Mouse (Mus musculus) olfactory bulb, adult 2 months (tissue): Measurements from ENCODE around the gene Eln. TPM values are rescaled to one million over a fixed set of nuclear protein-coding genes. Genes with fewer than 3 reads are reported as not detected.

Experiments
- H3K27ac ChIP-seq: fragments of 200-500 bp; 2 replicates; pipeline ENCODE4 v1.5.1; 2012; ENCODE audit warnings: low read depth, low read length; ENCODE audit not compliant: insufficient read depth
- H3K4me1 ChIP-seq: fragments of 200-500 bp; 2 replicates; pipeline ENCODE4 v1.6.1; 2012; ENCODE audit warnings: low read length; ENCODE audit not compliant: control insufficient read depth, insufficient read depth
- H3K4me3 ChIP-seq: fragments of 200-500 bp; 2 replicates; pipeline ENCODE4 v1.5.1; 2012; ENCODE audit warnings: mild to moderate bottlenecking, low read depth, low read length, moderate library complexity; ENCODE audit not compliant: insufficient read depth
- CTCF ChIP-seq: fragments of 200-500 bp; IDR thresholded peaks from 2 replicates; pipeline ENCODE4 v1.5.1; 2012; ENCODE audit warnings: low read depth, mild to moderate bottlenecking, low read length, moderate library complexity; ENCODE audit not compliant: insufficient read depth
- POLR2A ChIP-seq: fragments of 200-500 bp; IDR thresholded peaks from 2 replicates; pipeline ENCODE4 v1.6.1; 2012; ENCODE audit warnings: mild to moderate bottlenecking, low read depth, low read length, moderate library complexity; ENCODE audit not compliant: insufficient read depth
- WGBS: fragments of 180-500 bp; shearing (Covaris S2); methylation state at CpG from one replicate; pipeline ENCODE4 v1.1.7; 2018; 5-methylcytosine and 5-hydroxymethylcytosine counted together
- polyA plus RNA-seq: library from polyadenylated mRNA; stranded (reverse); fragments of >200 nt; gene quantifications from 2 replicates; pipeline ENCODE4 v1.2.4, GENCODE M21; 2012; ENCODE audit warnings: low replicate concordance; ENCODE audit not compliant: missing spikeins, insufficient read depth, insufficient read length

The Eln gene
- polyA plus RNA-seq, 1 experiment: not detected

DNA sequence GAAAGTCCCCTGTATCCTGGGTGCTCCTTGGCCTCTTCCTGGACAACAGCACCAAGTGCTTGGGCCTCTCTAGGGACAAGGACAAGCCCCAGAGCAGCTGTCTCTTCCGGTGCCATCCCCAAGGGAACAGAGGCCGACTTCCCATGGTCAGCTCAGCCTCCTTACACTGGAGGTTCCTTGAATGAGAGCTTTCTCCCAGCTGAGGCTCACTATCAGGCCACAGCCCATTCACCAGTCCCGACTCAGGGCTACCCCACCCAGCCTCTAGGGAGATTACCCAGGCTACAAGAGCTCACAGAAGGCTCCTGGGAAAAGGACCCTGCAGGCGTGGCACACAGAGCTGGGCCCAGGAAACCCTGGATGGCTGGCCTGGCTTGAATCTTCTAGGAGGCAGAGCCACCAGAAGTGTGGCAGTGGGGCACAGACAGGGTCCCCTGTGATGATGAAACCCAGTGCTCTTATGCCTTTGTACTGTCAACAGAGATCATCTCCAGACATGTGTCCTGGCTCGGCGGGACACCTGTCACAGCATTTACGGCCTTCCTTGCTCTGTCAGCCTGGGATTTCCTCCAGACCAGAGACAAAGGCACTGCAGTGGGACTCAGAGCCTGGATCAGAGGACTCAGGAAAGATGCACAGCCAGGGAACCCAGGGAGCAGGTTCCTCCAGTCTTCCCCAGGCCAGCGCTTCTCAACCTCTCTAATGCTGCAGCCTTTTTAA, 68.1 kb downstream of the Eln start:
- TF ChIP-seq POLR2A (no peak), CTCF (no peak)
- Histone ChIP-seq H3K4me1 (peaks cover 30% of the 10 kb centered on the region), H3K4me3 (no peak overlapping the region), H3K27ac (no peak overlapping the region)
- WGBS: 83% methylated on average over 8 of the region's 8 CpGs

DNA sequence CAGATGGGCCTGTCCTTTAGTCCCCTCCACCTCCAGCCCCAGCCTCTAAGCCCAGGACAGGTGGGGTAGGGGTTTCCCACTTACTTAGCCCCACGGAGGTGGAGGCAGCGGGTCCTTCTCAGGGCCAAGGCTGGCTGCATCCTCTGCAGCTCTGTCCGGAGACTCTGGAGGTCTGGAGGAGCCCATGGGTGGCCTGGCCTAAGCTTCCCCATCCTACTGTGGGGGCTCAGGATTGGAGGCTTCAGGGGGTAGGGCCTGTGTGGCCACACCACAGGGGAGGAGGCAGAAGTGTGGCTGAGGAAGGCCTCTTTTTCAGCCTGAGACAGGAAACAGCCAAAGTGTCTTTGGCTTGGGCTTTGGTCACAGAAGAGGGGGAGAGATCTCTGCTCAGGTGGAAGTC, 69.1 kb downstream of the Eln start:
- 88% methylated on average over 3 of the region's 3 CpGs for WGBS
- no peak overlapping the region for H3K27ac ChIP-seq
- TF ChIP-seq CTCF (no peak), POLR2A (no peak)

DNA sequence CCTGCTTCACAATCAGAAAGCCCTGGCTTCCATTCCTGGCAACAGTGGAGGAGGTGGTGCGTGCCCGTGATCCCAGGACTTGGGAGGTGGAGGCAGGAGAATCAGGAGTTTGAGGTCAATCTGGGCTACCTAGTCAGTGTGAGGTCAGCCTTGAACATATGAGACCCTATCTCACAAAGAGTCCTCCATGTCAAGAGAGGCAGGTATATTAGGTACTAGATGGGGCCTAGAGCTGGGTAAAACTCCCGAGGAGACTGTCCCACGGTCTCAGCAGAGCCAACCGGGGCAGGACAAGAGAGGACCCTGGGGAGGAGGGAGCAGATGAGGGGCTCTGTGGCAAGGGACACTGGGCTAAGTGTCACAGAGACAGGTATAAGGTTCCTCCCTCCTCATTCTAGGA, 69.6 kb downstream of the Eln start:
- H3K4me1 ChIP-seq: peaks cover 30% of the 10 kb centered on the region
- no peak for TF ChIP-seq POLR2A
- no peak overlapping the region for H3K4me3 ChIP-seq
- no peak overlapping the region for H3K27ac ChIP-seq
- WGBS: 91% methylated on average over 5 of the region's 5 CpGs

More for the DNA sequence above, 69.1 kb downstream of the Eln start:
- H3K4me1 ChIP-seq: peaks cover 30% of the 10 kb centered on the region
- H3K4me3 ChIP-seq: no peak overlapping the region

DNA sequence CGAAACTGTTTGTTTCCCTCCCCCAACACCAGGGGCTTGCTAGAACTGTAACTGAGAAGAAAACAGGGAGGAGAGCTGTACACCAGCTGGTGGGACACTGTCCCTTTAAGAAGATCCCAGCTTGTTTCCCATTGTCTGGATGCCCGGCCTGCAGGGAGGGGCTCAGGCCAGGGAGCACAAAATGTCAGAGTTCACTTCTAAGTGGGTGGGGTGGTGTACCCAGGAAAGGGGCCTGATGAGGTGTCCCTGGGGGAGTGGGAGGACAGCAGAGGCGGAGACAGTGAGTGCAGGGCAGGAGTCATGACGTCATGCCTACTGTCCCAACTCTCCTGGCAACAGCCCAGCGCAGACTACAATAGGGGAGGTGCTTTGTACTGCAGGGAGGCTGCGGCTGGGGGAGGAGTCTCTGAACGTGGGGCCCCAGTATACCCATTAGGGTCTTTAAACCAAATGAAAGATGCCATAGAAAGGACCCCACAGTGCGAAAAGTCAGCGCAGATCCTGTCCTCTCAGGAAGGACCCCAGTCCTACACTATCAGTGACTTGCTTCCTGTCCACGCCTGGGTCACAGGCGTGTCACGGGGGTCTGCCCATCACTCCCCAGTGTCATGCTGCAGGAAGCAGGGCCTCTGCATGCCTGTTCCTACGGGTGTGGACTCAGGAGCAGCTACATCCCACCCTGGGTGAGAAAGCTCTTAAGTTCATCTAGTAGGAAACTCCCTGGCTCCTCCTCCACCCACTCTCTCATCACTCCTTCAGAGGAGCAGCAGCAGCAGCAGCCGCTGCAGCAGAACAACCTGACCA, 71.0 kb downstream of the Eln start:
- WGBS: 10% methylated on average over 14 of the region's 14 CpGs
- H3K27ac ChIP-seq: peak overlapping the region; percentile 29; the same call in 1 of the 2 replicates
- peaks cover 30% of the 10 kb centered on the region for H3K4me1 ChIP-seq
- TF ChIP-seq POLR2A (no peak), CTCF (no peak)
- peak overlapping the region; percentile 29 for H3K4me3 ChIP-seq

DNA sequence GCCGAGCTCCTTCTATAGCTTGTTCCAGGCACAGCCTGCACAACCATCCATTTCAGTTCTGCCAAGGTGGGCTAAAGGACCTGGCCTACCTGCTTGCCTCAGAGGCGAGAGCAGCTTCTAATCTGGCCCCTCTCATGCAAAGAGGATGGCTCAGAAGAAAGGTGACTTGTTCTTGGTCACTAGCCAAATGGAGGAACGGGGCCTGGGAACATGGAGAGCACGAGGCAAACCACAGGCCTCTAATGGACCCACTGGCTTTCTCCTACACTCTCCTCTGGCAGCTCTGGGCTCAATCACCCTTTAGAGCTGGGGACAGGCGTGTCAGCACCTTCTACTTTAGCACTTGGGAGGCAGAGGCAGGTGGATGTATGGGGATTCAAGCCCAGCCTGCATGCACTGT, 72.1 kb downstream of the Eln start:
- H3K27ac ChIP-seq: no peak overlapping the region

DNA sequence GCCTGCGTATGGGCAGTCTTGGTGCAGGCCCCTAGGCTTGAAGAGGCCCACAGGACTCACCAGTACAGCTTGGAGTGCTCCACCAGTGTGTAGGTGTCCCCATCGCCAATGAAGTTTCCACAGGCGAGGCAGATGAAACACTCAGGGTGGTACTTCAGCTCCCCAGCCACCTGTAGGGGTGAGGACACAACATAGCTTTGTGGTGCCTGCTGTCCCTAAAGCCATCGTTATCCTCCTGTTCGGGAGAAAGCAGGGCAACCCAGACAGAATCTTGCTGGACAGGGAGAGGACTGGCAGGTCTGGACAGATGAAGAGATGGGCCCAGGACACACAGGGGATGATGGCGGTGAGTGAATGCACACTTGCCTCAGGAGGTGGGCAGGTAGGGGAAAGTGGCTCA, 74.5 kb downstream of the Eln start:
- peaks cover 19% of the 10 kb centered on the region for H3K4me1 ChIP-seq
- 93% methylated on average over 6 of the region's 6 CpGs for WGBS
- TF ChIP-seq CTCF (no peak), POLR2A (no peak)
- no peak overlapping the region for H3K27ac ChIP-seq
- no peak overlapping the region for H3K4me3 ChIP-seq

More for the DNA sequence above, 72.1 kb downstream of the Eln start:
- Histone ChIP-seq H3K4me1 (peaks cover 20% of the 10 kb centered on the region), H3K4me3 (no peak overlapping the region)
- TF ChIP-seq CTCF (no peak), POLR2A (no peak)
- WGBS: 74% methylated on average over 5 of the region's 5 CpGs

DNA sequence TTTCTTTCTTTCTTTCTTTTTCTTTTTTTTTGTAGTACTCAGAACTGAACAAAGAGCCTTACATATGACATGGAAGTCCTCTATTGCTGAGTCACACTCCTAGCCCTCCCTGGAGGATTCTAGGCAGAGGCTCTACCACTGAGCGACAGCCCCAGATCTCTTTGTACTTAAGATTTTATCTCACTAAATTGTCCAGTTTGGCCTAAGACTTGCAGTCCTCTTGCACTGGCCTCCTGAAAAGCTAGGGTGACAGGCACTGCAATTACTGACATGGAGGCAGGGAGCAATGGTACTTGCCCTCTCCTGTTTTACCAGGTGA, 75.0 kb downstream of the Eln start:
- 95% methylated on average over 1 of the region's 1 CpGs for WGBS
- H3K27ac ChIP-seq: no peak overlapping the region

DNA sequence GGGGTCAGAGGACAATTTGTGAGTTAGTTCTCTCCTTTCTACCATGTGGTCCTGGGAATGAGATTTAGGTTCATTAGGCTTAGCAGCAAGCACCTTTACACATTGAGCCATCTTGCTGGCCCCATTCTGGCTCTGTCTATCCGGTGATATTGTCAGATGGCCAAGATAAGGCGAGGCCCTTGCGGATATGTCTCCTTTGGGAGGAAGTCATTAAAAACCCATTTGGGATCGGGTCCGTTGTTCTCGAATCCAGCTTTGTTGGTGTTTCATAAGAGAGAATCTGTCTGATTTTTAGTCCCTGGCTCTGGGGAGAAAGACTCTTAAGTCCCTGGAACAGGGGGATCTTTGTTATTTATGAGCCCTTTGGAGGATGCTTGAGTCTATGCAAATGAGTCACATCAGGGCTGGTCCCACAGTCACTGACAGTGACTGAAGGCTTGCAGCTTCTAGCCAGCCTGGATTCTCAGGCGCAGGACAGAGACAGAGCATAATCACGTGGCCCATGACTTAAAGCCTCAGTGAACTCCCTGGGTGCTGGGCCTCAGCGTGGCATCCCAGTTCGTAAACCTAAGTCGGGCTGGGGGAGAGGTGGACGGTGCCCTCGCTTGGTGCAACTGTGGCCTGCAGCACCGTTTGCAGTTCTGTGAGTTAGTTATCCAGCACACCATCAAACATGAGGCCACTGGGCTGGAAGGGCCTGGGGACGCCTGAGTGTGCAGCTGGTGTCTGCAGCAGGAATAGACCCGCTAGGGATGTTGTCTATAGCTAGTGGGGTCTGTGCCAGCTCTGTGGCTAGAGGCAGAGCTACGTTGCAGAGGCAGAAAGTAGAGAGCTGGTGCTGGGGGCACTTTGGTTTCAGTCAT, 75.6 kb downstream of the Eln start:
- no peak overlapping the region for H3K27ac ChIP-seq
- TF ChIP-seq CTCF: no peak
- no peak for TF ChIP-seq POLR2A
- 68% methylated on average over 17 of the region's 17 CpGs for WGBS
- H3K4me3 ChIP-seq: no peak overlapping the region
- peaks cover 13% of the 10 kb centered on the region for H3K4me1 ChIP-seq

More for the DNA sequence above, 75.0 kb downstream of the Eln start:
- TF ChIP-seq CTCF (no peak), POLR2A (no peak)
- Histone ChIP-seq H3K4me3 (no peak overlapping the region), H3K4me1 (peaks cover 17% of the 10 kb centered on the region)
